Comparison of ENCODE assay signal across 25 mouse cellular contexts in the genomic region with DNA sequence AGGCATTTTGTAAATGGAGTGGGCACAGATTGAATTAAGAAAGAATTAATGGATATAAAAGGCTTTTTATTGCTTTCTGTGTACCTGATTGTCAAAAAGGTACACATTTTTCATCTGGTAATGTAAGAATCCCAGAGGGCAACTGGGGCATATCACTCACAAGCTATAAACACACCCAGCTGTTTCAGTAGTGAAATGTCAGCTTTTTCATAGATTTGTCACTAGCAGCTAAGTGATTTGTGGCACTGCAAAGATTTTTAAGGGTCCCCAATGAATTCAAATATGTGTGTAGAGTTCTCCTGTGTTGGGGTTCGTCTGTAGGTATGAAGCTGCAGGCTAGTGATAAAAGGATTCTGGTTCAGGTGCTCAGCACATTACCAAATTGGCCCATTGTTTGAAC.
DNase-seq lines count a peak whose midpoint lies in the region; ATAC-seq lines count a peak whose summit lies in the region.
"Had no signal": no experiment of that assay in that cellular context is flagged by ENCODE, and none has a peak within 500 bp of the region (broad histone marks: within the 10 kb centered on the region; RNA-seq: fewer than 3 reads in every experiment).

No protein-coding gene starts in this region.

- DNase-seq in embryonic facial prominence, embryonic 11.5 days (ENCODE audit: low spot score): peak; percentile 15
- no peak for DNase-seq in embryonic facial prominence, embryonic 10.5 days (ENCODE audit: low spot score)
- no peak for DNase-seq in neural tube, embryonic 10.5 days (ENCODE audit: extremely low spot score, low spot score)
- DNase-seq in hindlimb bud, embryonic 11.5 days (ENCODE audit: extremely low spot score, low read depth, low spot score): peak; percentile 8
- DNase-seq in left cerebral cortex, adult 11 months (ENCODE audit: low spot score): no peak
- DNase-seq: adrenal gland, adult 2 months; adrenal gland, postnatal 14 days; B cell, adult 2 months; cerebellum, adult 11 months; cerebellum, adult 2 months; cerebellum, adult 9-11 months; cerebellum, postnatal 36 days; gastrocnemius, adult 2 months; gastrocnemius, postnatal 14 days; heart, adult 11 months had no signal

- H3K4me1 ChIP-seq in embryonic facial prominence, embryonic 11.5 days (ENCODE audit: control insufficient read depth, insufficient read depth, low read length): no peaks in the 10 kb centered on the region
- H3K4me1 ChIP-seq in embryonic facial prominence, embryonic 10.5 days: peaks cover 37% of the 10 kb centered on the region
- no peaks in the 10 kb centered on the region for H3K4me1 ChIP-seq in neural tube, embryonic 12.5 days
- H3K4me1 ChIP-seq in neural tube, embryonic 14.5 days (ENCODE audit: control insufficient read depth, insufficient read depth, low read length): no peaks in the 10 kb centered on the region
- H3K4me1 ChIP-seq: forebrain, embryonic 13.5 days had no signal

- no peaks in the 10 kb centered on the region for H3K36me3 ChIP-seq in embryonic facial prominence, embryonic 11.5 days (replicated peaks; ENCODE audit: control insufficient read depth, insufficient read depth, low read depth, low read length)
- no peaks in the 10 kb centered on the region for H3K36me3 ChIP-seq in embryonic facial prominence, embryonic 10.5 days (replicated peaks)
- no peaks in the 10 kb centered on the region for H3K36me3 ChIP-seq in neural tube, embryonic 12.5 days
- no peaks in the 10 kb centered on the region for H3K36me3 ChIP-seq in neural tube, embryonic 14.5 days (ENCODE audit: control insufficient read depth, insufficient read depth, low read length)
- H3K36me3 ChIP-seq: forebrain, embryonic 10.5 days; G1E had no signal

- no peaks in the 10 kb centered on the region for H3K27me3 ChIP-seq in embryonic facial prominence, embryonic 11.5 days (ENCODE audit: control insufficient read depth, insufficient read depth, low read length)
- no peaks in the 10 kb centered on the region for H3K27me3 ChIP-seq in embryonic facial prominence, embryonic 10.5 days (replicated peaks; ENCODE audit: low read depth, poor library complexity, severe bottlenecking)
- H3K27me3 ChIP-seq in neural tube, embryonic 12.5 days (replicated peaks): no peaks in the 10 kb centered on the region
- H3K27me3 ChIP-seq in neural tube, embryonic 14.5 days (ENCODE audit: control insufficient read depth, insufficient read depth, low read length): no peaks in the 10 kb centered on the region
- H3K27me3 ChIP-seq: CH12.LX; forebrain, embryonic 13.5 days had no signal

- WGBS in embryonic facial prominence, embryonic 11.5 days: 27% methylated on average over 1 of the region's 1 CpGs
- 47% methylated on average over 1 of the region's 1 CpGs for WGBS in embryonic facial prominence, embryonic 10.5 days
- 52% methylated on average over 1 of the region's 1 CpGs for WGBS in neural tube, embryonic 12.5 days
- WGBS in neural tube, embryonic 14.5 days: 33% methylated on average over 1 of the region's 1 CpGs

- H3K27ac ChIP-seq in embryonic facial prominence, embryonic 11.5 days (replicated peaks; ENCODE audit: low read depth, low read length): no peak overlapping the region
- H3K27ac ChIP-seq in embryonic facial prominence, embryonic 10.5 days (replicated peaks): no peak overlapping the region; the same call in 1 of the 2 replicates
- no peak overlapping the region for H3K27ac ChIP-seq in neural tube, embryonic 12.5 days
- no peak overlapping the region for H3K27ac ChIP-seq in neural tube, embryonic 14.5 days (ENCODE audit: low read depth, low read length)
- H3K27ac ChIP-seq: forebrain, embryonic 10.5 days; forebrain, embryonic 13.5 days; gastrocnemius, adult 2 months; hindbrain, embryonic 14.5 days; hindbrain, postnatal 0 days had no signal

- no peak overlapping the region for H3K4me2 ChIP-seq in embryonic facial prominence, embryonic 11.5 days (ENCODE audit: low read depth, low read length)
- H3K4me2 ChIP-seq in neural tube, embryonic 12.5 days (replicated peaks): no peak overlapping the region
- H3K4me2 ChIP-seq in neural tube, embryonic 14.5 days (ENCODE audit: low read depth, low read length): no peak overlapping the region
- H3K4me2 ChIP-seq: forebrain, embryonic 13.5 days; heart, embryonic 11.5 days; hindbrain, embryonic 14.5 days had no signal

- H3K9me3 ChIP-seq in embryonic facial prominence, embryonic 11.5 days (replicated peaks; ENCODE audit: control insufficient read depth, low read length): no peaks in the 10 kb centered on the region
- no peaks in the 10 kb centered on the region for H3K9me3 ChIP-seq in embryonic facial prominence, embryonic 10.5 days
- no peaks in the 10 kb centered on the region for H3K9me3 ChIP-seq in neural tube, embryonic 12.5 days
- no peaks in the 10 kb centered on the region for H3K9me3 ChIP-seq in neural tube, embryonic 14.5 days (ENCODE audit: control insufficient read depth, low read length)
- H3K9me3 ChIP-seq: forebrain, embryonic 10.5 days; forebrain, embryonic 13.5 days; G1E had no signal

- H3K9ac ChIP-seq in embryonic facial prominence, embryonic 11.5 days (replicated peaks; ENCODE audit: low read length): no peak overlapping the region
- no peak overlapping the region for H3K9ac ChIP-seq in neural tube, embryonic 12.5 days
- H3K9ac ChIP-seq in neural tube, embryonic 14.5 days (replicated peaks; ENCODE audit: low read depth, low read length): no peak overlapping the region
- H3K9ac ChIP-seq: forebrain, embryonic 13.5 days; hindbrain, embryonic 14.5 days had no signal

- no peak for ATAC-seq in embryonic facial prominence, embryonic 11.5 days (replicated peaks; ENCODE audit: insufficient number of reproducible peaks, low FRiP score, low TSS enrichment, low read depth)
- ATAC-seq in neural tube, embryonic 12.5 days (ENCODE audit: low FRiP score, low read depth): 0 out of 2 replicates have a peak, but pooled peaks have one; percentile 27
- ATAC-seq in neural tube, embryonic 14.5 days (ENCODE audit: low read depth): peak; percentile 51; the same call in 1 of the 2 replicates
- ATAC-seq: forebrain, embryonic 13.5 days; forebrain, embryonic 16.5 days; hindbrain, postnatal 0 days had no signal

- no peak overlapping the region for H3K4me3 ChIP-seq in embryonic facial prominence, embryonic 11.5 days (ENCODE audit: low read depth, low read length)
- H3K4me3 ChIP-seq in embryonic facial prominence, embryonic 10.5 days: no peak overlapping the region
- no peak overlapping the region for H3K4me3 ChIP-seq in neural tube, embryonic 12.5 days
- no peak overlapping the region for H3K4me3 ChIP-seq in neural tube, embryonic 14.5 days (ENCODE audit: low read depth, low read length)
- H3K4me3 ChIP-seq: forebrain, embryonic 10.5 days; forebrain, embryonic 13.5 days; gastrocnemius, adult 2 months had no signal

Comparison
In these comparisons a context has a peak if more than half of its experiments do, and no peak if none do; other contexts are left out.
1. DNase-seq: peak in embryonic facial prominence, embryonic 11.5 days (single experiment) and hindlimb bud, embryonic 11.5 days (single experiment); none in embryonic facial prominence, embryonic 10.5 days (single experiment), neural tube, embryonic 10.5 days (single experiment) and left cerebral cortex, adult 11 months (single experiment).